Mouse (Mus musculus) adrenal gland, adult (tissue): Measurements from ENCODE around the gene AC124502.3.
"Not testable (repeated sequence)": the region's sequence is repeated elsewhere in the genome, so short reads cannot be mapped to it uniquely, and the experiment has no call there.

ENCODE experiments used
- DNase-seq, 2 experiments: peaks; one replicate each; pipeline ENCODE4 v3.0.0; 2022 to 2023; ENCODE audit warnings: low spot score in 1 of 2; ENCODE audit not compliant: inconsistent age in 2 of 2

Gene AC124502.3

GRCm38 (mm10) chr19:5038709-5039156 lies at the start of gene AC124502.3, which contains the start of gene B4gat1:
AC124502.3 (plus strand) TSS chr19:5038891.
B4gat1 (plus strand) TSS chr19:5038826.
- DNase-seq, result peak; percentile 92 to 96

GRCm38 (mm10) chr19:4989013-4989412 lies 49.7 kb upstream of the AC124502.3 start:
- peak; percentile 87 to 96 for DNase-seq

- DNase-seq, result no peak
Measured at GRCm38 (mm10) chr19:4989434-4990255, 49.0 kb upstream of the AC124502.3 start.

GRCm38 (mm10) chr19:4990256-4990625 lies 48.5 kb upstream of the AC124502.3 start, which contains the start of gene Npas4:
Npas4 (minus strand) TSS chr19:4990316.
- DNase-seq, result no peak

- no peak for DNase-seq
Measured at GRCm38 (mm10) chr19:4990716-4991115, 48.0 kb upstream of the AC124502.3 start.

GRCm38 (mm10) chr19:4992371-4992770 lies 46.3 kb upstream of the AC124502.3 start:
- DNase-seq, result no peak

DNA sequence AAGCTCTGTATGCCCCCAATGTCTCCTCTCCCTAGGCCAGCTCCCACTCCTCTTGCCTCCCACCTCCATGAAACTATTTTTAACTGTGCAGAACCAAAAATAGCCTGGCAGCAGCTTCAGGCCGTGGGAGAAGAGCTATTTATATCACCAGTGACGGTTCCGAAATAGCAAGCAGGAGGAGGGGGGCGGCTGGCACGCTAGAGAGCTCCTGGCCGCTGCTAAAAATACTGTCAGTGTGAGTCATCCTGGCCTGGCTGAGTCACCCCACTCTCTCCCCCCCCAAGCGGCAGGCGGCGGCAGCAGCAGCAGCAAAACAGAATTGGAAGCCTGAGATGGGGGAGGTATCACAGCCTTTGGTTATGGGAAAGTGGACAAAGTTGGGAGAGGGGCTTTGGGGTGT lies 45.8 kb upstream of the AC124502.3 start:
- DNase-seq, result peak; percentile 89 to 93

DNA sequence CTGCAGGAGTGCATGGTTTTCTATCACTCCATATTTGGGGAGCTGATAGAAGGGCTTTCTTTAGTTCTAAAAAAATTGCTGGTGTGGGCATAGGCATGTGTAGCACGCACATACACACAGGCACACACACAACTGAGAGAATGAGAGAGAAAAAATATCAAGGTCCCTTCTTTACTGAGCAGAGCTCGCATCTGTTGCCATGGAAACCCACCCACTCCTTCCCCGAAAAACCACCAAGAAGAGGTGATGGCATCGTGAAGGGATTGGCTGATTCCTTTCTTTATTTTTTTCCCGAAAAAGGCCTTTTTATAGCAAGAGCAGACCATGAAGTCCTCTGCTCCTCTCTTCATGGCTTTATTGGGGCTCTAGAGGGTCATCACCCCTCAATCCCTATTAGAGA lies 44.6 kb upstream of the AC124502.3 start:
- DNase-seq, result no peak

DNA sequence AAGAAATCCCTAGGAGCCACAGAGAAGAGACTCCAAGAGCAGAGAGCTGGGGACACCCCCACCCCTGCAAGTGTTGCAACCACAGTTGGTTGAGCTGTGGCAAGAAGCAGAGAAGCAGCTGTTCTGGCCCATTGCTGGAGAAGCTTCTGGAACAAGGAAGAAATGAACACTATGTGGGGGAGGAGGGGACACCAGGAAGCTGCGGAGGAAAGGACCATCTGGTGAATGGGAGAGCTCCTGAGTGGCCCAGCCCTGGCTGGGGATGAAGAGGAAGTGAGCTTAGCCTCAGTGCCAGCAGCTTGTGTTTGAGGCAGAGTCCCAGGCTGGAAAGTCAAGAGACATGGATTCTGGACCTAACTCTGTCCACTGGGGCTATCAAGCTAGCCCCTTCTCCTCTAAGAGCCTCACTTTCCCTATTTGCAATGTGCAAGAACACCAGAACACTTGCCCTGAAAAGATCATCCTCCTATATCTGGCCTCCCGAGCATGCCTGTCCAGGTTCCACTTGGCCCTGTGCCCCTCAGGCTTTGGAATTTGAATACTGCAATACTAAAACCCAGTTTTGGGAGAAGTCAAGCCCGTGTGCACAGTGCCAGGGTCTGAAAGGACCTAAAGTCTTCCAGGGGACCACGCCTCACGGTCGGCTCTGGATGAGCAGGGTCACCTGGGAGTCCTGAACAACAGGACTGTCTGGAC lies 39.1 kb upstream of the AC124502.3 start:
- no peak for DNase-seq

- DNase-seq, result peak; percentile 79 to 92
Measured at GRCm38 (mm10) chr19:5001666-5002406, 36.9 kb upstream of the AC124502.3 start.

DNA sequence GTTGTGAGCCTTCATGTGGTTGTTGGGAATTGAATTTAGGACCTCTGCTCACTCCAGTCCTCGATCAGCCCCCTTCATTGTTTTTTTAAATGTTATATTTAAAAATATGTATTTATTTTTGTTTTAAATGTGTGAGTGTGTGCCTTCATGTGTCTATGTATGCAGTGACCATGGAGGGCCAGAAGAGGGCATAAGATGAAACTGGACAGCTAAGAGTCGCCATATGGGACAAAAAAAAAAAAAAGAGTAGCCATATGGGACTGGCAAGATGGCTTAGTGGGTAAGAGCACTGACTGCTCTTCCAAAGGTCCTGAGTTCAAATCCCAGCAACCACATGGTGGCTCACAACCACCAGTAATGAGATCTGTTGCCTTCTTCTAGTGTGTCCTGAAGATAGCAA lies 35.0 kb upstream of the AC124502.3 start:
- not testable (repeated sequence) for DNase-seq

DNA sequence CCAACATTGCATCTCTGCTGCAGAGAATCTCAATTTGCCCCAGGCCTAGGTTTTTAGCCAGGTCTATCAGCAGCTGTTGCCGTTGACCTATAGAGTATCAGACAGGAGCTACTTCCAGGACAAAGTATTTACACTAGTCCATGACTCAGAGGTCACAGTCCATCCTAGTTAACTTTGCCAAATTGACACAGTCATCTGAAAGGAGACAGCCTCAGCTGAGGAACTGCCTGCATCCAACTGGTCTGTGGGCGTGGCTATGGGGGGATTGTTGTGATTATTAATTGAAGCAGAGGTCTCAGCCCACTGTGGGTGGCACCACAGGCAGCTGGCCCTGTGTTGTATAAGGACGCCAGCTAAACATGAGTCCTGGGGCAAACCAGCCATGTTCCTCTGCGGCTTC lies 33.8 kb upstream of the AC124502.3 start:
- no peak for DNase-seq

DNA sequence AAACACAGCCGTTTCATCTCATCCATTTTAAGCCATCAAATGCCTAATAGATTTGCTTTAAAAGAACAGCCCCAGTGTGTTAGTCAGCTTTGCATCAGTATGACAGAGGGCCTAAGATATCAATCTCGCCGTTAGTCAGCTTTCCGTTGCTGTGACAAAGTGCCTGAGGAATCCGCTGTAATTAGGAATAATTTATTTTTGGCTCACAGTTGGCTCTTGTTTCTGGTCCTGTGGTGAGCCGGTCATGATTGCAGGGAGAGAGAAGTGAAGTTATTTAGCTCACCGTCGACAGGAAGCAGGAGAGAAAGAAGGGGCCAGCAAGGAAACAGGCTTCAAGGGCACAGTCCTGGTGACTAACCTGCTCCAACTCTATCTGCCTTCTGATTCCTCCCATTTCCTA lies 25.6 kb upstream of the AC124502.3 start:
- no peak for DNase-seq

DNA sequence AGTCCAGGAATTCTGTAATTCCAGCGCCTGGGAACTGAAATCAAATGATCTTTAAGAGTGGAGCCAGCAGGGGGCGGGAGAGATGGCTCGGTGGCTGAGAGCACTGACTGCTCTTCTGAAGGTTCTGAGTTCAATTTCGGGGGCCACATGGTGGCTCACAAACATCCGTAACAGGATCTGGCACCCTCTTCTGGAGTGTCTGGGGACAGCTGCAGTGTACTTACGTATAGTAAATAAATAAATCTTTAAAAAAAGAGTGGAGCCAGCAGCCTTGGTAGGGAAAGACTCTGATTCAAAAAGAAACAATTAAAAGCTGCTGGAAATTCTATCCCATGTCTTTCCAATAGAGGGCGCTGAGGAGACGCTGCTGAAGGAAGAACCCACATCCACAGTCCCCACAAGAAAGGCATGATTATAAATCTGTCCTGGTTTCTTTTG lies 23.7 kb upstream of the AC124502.3 start:
- peak in 1 of 2 experiments; percentile 75 for DNase-seq

- DNase-seq, result no peak
Measured at GRCm38 (mm10) chr19:5016221-5016742, 22.4 kb upstream of the AC124502.3 start.

GRCm38 (mm10) chr19:5016782-5017181 lies 21.9 kb upstream of the AC124502.3 start:
- peak; percentile 57 to 87 for DNase-seq

DNA sequence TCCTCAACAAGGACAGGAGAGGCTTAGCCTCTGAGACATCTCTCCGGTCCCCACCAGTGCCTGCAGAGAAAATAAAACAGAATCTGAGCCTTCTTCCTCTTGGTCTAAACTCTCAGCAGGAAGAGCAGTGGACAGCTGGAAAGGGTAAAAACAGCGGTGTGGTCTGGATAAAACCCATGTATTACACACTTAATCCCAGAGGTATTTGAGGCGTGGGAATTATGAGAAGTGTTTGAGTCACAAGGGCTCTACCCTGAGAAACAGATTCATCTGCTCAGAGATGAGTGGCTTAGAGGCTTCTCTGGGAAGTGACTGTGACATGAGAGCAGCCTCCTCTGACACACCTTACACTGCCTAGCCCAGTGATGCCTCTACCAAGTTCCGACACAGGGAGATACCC lies 21.1 kb upstream of the AC124502.3 start:
- no peak for DNase-seq

DNA sequence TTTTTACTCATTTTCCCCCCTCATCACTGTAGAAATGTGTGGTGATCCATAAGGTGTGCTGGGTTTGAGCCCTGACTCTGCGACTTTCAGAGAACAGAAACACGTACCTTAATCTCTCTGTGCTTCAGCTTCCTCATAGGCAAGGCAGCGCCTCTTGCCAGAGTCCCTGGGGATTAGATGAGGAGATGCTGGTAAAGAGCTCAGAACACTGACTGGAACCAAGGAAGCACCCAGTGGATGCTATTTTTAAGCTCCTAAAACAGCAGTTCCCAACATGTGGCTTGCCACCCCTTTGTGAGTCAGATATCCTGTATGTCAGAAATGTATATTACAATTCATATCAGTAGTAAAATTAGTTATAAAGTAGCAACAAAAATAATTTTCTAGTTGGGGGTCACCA lies 20.5 kb upstream of the AC124502.3 start:
- no peak for DNase-seq

- no peak for DNase-seq
Measured at GRCm38 (mm10) chr19:5021416-5021815, 17.3 kb upstream of the AC124502.3 start.

- DNase-seq, result peak; percentile 96 to 98
Measured at GRCm38 (mm10) chr19:5023621-5024479, 14.8 kb upstream of the AC124502.3 start, which contains the start of gene Slc29a2. Slc29a2 (plus strand) TSS chr19:5023860.
